Comparison of ENCODE assay signal across 28 mouse cellular contexts in genomic region chr8:90491691-90492090, GRCm38 (mm10).
DNase-seq lines count a peak whose midpoint lies in the region; ATAC-seq lines count a peak whose summit lies in the region.
"Had no signal": no experiment of that assay in that cellular context is flagged by ENCODE, and none has a peak within 500 bp of the region (broad histone marks: within the 10 kb centered on the region; RNA-seq: fewer than 3 reads in every experiment).

No protein-coding gene starts in this region.

- no peaks in the 10 kb centered on the region for H3K36me3 ChIP-seq in hindbrain, embryonic 12.5 days
- no peaks in the 10 kb centered on the region for H3K36me3 ChIP-seq in hindbrain, embryonic 11.5 days (ENCODE audit: control insufficient read depth, insufficient read depth, low read length)
- H3K36me3 ChIP-seq in midbrain, embryonic 11.5 days (ENCODE audit: control insufficient read depth, insufficient read depth, low read length): no peaks in the 10 kb centered on the region
- no peaks in the 10 kb centered on the region for H3K36me3 ChIP-seq in midbrain, embryonic 16.5 days (ENCODE audit: control insufficient read depth, insufficient read depth, low read length)
- H3K36me3 ChIP-seq in midbrain, embryonic 14.5 days (ENCODE audit: control insufficient read depth, insufficient read depth, low read length): no peaks in the 10 kb centered on the region
- H3K36me3 ChIP-seq: embryonic facial prominence, embryonic 10.5 days; G1E; hindbrain, embryonic 15.5 days; intestine, embryonic 15.5 days; limb, embryonic 13.5 days had no signal

- H3K4me2 ChIP-seq in hindbrain, embryonic 12.5 days (replicated peaks): no peak overlapping the region
- no peak overlapping the region for H3K4me2 ChIP-seq in hindbrain, embryonic 11.5 days (replicated peaks; ENCODE audit: low read depth, low read length)
- no peak overlapping the region for H3K4me2 ChIP-seq in midbrain, embryonic 11.5 days
- H3K4me2 ChIP-seq in midbrain, embryonic 16.5 days (ENCODE audit: low read length): no peak overlapping the region; the same call in 1 of the 2 replicates
- no peak overlapping the region; the same call in 1 of the 2 replicates for H3K4me2 ChIP-seq in midbrain, embryonic 14.5 days (ENCODE audit: low read length)
- H3K4me2 ChIP-seq: intestine, embryonic 15.5 days; limb, embryonic 13.5 days; lung, embryonic 14.5 days had no signal

- ATAC-seq in hindbrain, embryonic 12.5 days (ENCODE audit: low FRiP score): no peak
- ATAC-seq in hindbrain, embryonic 11.5 days (ENCODE audit: low FRiP score): no peak
- no peak for ATAC-seq in midbrain, embryonic 11.5 days (ENCODE audit: low FRiP score)
- ATAC-seq in midbrain, embryonic 16.5 days: no peak
- no peak for ATAC-seq in midbrain, embryonic 14.5 days (ENCODE audit: low FRiP score, low TSS enrichment)
- ATAC-seq: intestine, embryonic 15.5 days; Patski had no signal

- WGBS in hindbrain, embryonic 12.5 days: 48% methylated on average over 7 of the region's 7 CpGs
- 57% methylated on average over 7 of the region's 7 CpGs for WGBS in hindbrain, embryonic 11.5 days
- 58% methylated on average over 7 of the region's 7 CpGs for WGBS in midbrain, embryonic 11.5 days
- 31% methylated on average over 7 of the region's 7 CpGs for WGBS in midbrain, embryonic 16.5 days
- WGBS in midbrain, embryonic 14.5 days: 27% methylated on average over 7 of the region's 7 CpGs

- H3K27me3 ChIP-seq in hindbrain, embryonic 12.5 days: no peaks in the 10 kb centered on the region
- H3K27me3 ChIP-seq in hindbrain, embryonic 11.5 days (ENCODE audit: control insufficient read depth, insufficient read depth, low read length): no peaks in the 10 kb centered on the region
- H3K27me3 ChIP-seq in midbrain, embryonic 11.5 days (ENCODE audit: control insufficient read depth, insufficient read depth, low read length): no peaks in the 10 kb centered on the region
- H3K27me3 ChIP-seq in midbrain, embryonic 16.5 days (ENCODE audit: control insufficient read depth, insufficient read depth, low read depth, low read length): no peaks in the 10 kb centered on the region
- no peaks in the 10 kb centered on the region for H3K27me3 ChIP-seq in midbrain, embryonic 14.5 days (ENCODE audit: control insufficient read depth, insufficient read depth, low read length)
- H3K27me3 ChIP-seq: CH12.LX; hindbrain, embryonic 15.5 days; intestine, embryonic 15.5 days; limb, embryonic 13.5 days had no signal

- H3K4me3 ChIP-seq in hindbrain, embryonic 12.5 days: no peak overlapping the region
- no peak overlapping the region for H3K4me3 ChIP-seq in hindbrain, embryonic 11.5 days (ENCODE audit: low read depth, low read length)
- no peak overlapping the region for H3K4me3 ChIP-seq in midbrain, embryonic 11.5 days (ENCODE audit: low read depth, low read length)
- H3K4me3 ChIP-seq in midbrain, embryonic 16.5 days (ENCODE audit: low read depth, low read length): no peak overlapping the region
- no peak overlapping the region for H3K4me3 ChIP-seq in midbrain, embryonic 14.5 days (replicated peaks; ENCODE audit: low read depth, low read length)
- H3K4me3 ChIP-seq: embryonic facial prominence, embryonic 10.5 days; hindbrain, embryonic 15.5 days; intestine, embryonic 15.5 days; limb, embryonic 13.5 days had no signal

- DNase-seq in hindbrain, embryonic 11.5 days (ENCODE audit: low spot score): no peak
- peak; percentile 79 for DNase-seq in midbrain, embryonic 11.5 days (ENCODE audit: low spot score, missing footprints)
- DNase-seq in midbrain, embryonic 14.5 days: peak; percentile 33
- DNase-seq in retina, embryonic 14.5 days (ENCODE audit: low spot score): peak; percentile 27
- no peak for DNase-seq in frontal cortex, postnatal 14 days (ENCODE audit: low spot score in 2 of 2)
- DNase-seq: adrenal gland, postnatal 36 days; B cell, adult 2 months; cerebellum, adult 11 months; cerebellum, postnatal 10 days; gastrocnemius, postnatal 14 days; heart, postnatal 10 days; kidney, adult 9 months; kidney, postnatal 14 days; layer of hippocampus, postnatal 36 days; lung, embryonic 14.5 days; right cerebral cortex, postnatal 14 days; thymus, postnatal 14 days had no signal

- peaks cover 46% of the 10 kb centered on the region for H3K4me1 ChIP-seq in hindbrain, embryonic 12.5 days
- H3K4me1 ChIP-seq in hindbrain, embryonic 11.5 days (replicated peaks; ENCODE audit: control insufficient read depth, insufficient read depth, low read length): peaks cover 5% of the 10 kb centered on the region
- H3K4me1 ChIP-seq in midbrain, embryonic 11.5 days (ENCODE audit: control insufficient read depth, insufficient read depth, low read length): peaks cover 21% of the 10 kb centered on the region
- H3K4me1 ChIP-seq in midbrain, embryonic 16.5 days (ENCODE audit: control insufficient read depth, insufficient read depth, low read length): peaks cover 35% of the 10 kb centered on the region
- peaks cover 49% of the 10 kb centered on the region for H3K4me1 ChIP-seq in midbrain, embryonic 14.5 days (ENCODE audit: control insufficient read depth, insufficient read depth, low read length)
- H3K4me1 ChIP-seq: intestine, embryonic 15.5 days had no signal

- peak overlapping the region; percentile 53; the same call in 1 of the 2 replicates for H3K27ac ChIP-seq in hindbrain, embryonic 12.5 days
- H3K27ac ChIP-seq in hindbrain, embryonic 11.5 days (ENCODE audit: low read depth, low read length): no peak overlapping the region
- H3K27ac ChIP-seq in midbrain, embryonic 11.5 days (ENCODE audit: low read depth, low read length): no peak overlapping the region; the same call in none of the 2 replicates
- no peak overlapping the region for H3K27ac ChIP-seq in midbrain, embryonic 16.5 days (ENCODE audit: low read length)
- 0 out of 2 replicates have a peak overlapping the region, but pooled peaks have one; percentile 28 for H3K27ac ChIP-seq in midbrain, embryonic 14.5 days (replicated peaks; ENCODE audit: low read depth, low read length)
- H3K27ac ChIP-seq: embryonic facial prominence, embryonic 10.5 days; hindbrain, embryonic 15.5 days; intestine, embryonic 15.5 days; limb, embryonic 13.5 days; liver, embryonic 14.5 days; stomach, postnatal 0 days had no signal

- H3K9ac ChIP-seq in hindbrain, embryonic 12.5 days: no peak overlapping the region
- no peak overlapping the region for H3K9ac ChIP-seq in hindbrain, embryonic 11.5 days (ENCODE audit: low read depth, low read length)
- no peak overlapping the region; the same call in 1 of the 2 replicates for H3K9ac ChIP-seq in midbrain, embryonic 11.5 days (ENCODE audit: low read length)
- H3K9ac ChIP-seq in midbrain, embryonic 16.5 days (ENCODE audit: low read depth, low read length): no peak overlapping the region
- no peak overlapping the region for H3K9ac ChIP-seq in midbrain, embryonic 14.5 days (replicated peaks; ENCODE audit: low read length)
- H3K9ac ChIP-seq: hindbrain, embryonic 15.5 days; intestine, embryonic 15.5 days; limb, embryonic 13.5 days; liver, embryonic 14.5 days; lung, embryonic 14.5 days had no signal

- H3K9me3 ChIP-seq in hindbrain, embryonic 12.5 days (replicated peaks): no peaks in the 10 kb centered on the region
- no peaks in the 10 kb centered on the region for H3K9me3 ChIP-seq in hindbrain, embryonic 11.5 days (ENCODE audit: control insufficient read depth, low read length)
- no peaks in the 10 kb centered on the region for H3K9me3 ChIP-seq in midbrain, embryonic 11.5 days (ENCODE audit: control insufficient read depth, low read length)
- H3K9me3 ChIP-seq in midbrain, embryonic 16.5 days (replicated peaks; ENCODE audit: control insufficient read depth, low read length, poor library complexity, severe bottlenecking): no peaks in the 10 kb centered on the region
- H3K9me3 ChIP-seq in midbrain, embryonic 14.5 days (ENCODE audit: control insufficient read depth, low read length): no peaks in the 10 kb centered on the region
- H3K9me3 ChIP-seq: embryonic facial prominence, embryonic 10.5 days; hindbrain, embryonic 15.5 days; intestine, embryonic 15.5 days; limb, embryonic 13.5 days had no signal

Comparison
In these comparisons a context has a peak if more than half of its experiments do, and no peak if none do; other contexts are left out.
1. H3K27ac ChIP-seq: peak in hindbrain, embryonic 12.5 days (single experiment) and midbrain, embryonic 14.5 days (single experiment); none in hindbrain, embryonic 11.5 days (single experiment), midbrain, embryonic 11.5 days (single experiment) and midbrain, embryonic 16.5 days (single experiment).
2. DNase-seq: peak in midbrain, embryonic 11.5 days (single experiment), midbrain, embryonic 14.5 days (single experiment) and retina, embryonic 14.5 days (single experiment); none in hindbrain, embryonic 11.5 days (single experiment) and frontal cortex, postnatal 14 days (0 of 2).